Mouse (Mus musculus) forebrain, embryonic 13.5 days (tissue): ENCODE data around the gene Cct8. TPM values are rescaled to one million over a fixed set of nuclear protein-coding genes. Genes with fewer than 3 reads are reported as not detected.
"Not testable (repeated sequence)": the region's sequence is repeated elsewhere in the genome, so short reads cannot be mapped to it uniquely, and the experiment has no call there.

ENCODE experiments used
- ATAC-seq: fragments of 200-750 bp; cut with Nextera tagmentation; 2 replicates; pipeline ENCODE4 v1.8.0; 2017
- H3K27ac ChIP-seq: fragments of 300-500 bp; sonication (generic); 2 replicates; pipeline ENCODE4 v1.5.1; 2015; ENCODE audit warnings: inconsistent platforms, mild to moderate bottlenecking, moderate library complexity
- H3K27me3 ChIP-seq: fragments of 300-500 bp; sonication (generic); 2 replicates; pipeline ENCODE4 v1.6.1; 2015; ENCODE audit warnings: mild to moderate bottlenecking, inconsistent platforms
- H3K36me3 ChIP-seq: fragments of 300-500 bp; sonication (generic); 2 replicates; pipeline ENCODE4 v1.6.1; 2015; ENCODE audit warnings: mild to moderate bottlenecking, inconsistent platforms; ENCODE audit not compliant: poor library complexity, severe bottlenecking
- H3K4me1 ChIP-seq: fragments of 300-500 bp; sonication (generic); 2 replicates; pipeline ENCODE4 v1.6.1; 2015; ENCODE audit warnings: inconsistent platforms
- H3K4me2 ChIP-seq: fragments of 300-500 bp; sonication (generic); 2 replicates; pipeline ENCODE4 v1.6.1; 2015; ENCODE audit warnings: inconsistent platforms, mild to moderate bottlenecking, moderate library complexity
- H3K4me3 ChIP-seq: fragments of 300-500 bp; sonication (generic); 2 replicates; pipeline ENCODE4 v1.5.1; 2015; ENCODE audit warnings: mild to moderate bottlenecking, inconsistent platforms
- H3K9ac ChIP-seq: fragments of 300-500 bp; sonication (generic); 2 replicates; pipeline ENCODE4 v1.6.1; 2015; ENCODE audit warnings: mild to moderate bottlenecking, inconsistent platforms
- H3K9me3 ChIP-seq: fragments of 300-500 bp; sonication (generic); replicated peaks from 2 replicates; pipeline ENCODE4 v1.6.1; 2016; ENCODE audit warnings: inconsistent platforms
- whole genome bisulfite sequencing: fragments of 180-500 bp; shearing (Covaris S2); methylation state at CpG from one replicate; pipeline ENCODE4 v1.1.7; 2015; 5-methylcytosine and 5-hydroxymethylcytosine counted together
- polyA plus RNA-seq: library from polyadenylated mRNA; unstranded; fragments of >200 nt; fragmentation: Nextera tagmentation; extraction: Ambion mirVana; gene quantifications from 2 replicates; pipeline ENCODE4 v1.2.1, GENCODE M21; 2015

Cct8 gene
- polyA plus RNA-seq, 1 experiment from 2014 or later = 524 TPM

DNA sequence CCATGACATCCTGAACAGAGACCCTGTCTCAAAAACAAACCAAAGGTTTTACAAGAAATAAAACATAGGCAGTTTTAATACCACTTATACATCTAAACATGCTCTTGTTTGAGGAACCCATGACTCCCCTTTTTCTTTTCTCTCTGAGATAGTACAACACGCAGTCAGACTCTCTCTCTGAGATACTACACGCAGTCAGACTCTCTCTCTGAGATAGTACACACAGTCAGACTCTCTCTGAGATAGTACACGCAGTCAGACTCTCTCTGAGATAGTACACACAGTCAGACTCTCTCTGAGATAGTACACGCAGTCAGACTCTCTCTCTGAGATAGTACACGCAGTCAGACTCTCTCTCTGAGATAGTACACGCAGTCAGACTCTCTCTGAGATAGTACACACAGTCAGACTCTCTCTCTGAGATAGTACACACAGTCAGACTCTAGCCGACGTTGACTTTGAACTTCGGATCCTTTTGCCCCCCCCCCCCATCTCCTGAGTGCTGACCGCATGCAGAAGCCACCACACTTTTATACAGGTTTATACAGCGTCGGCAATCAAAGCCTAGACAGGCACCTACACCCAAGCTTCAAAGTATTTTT lies 3.4 kb downstream of the Cct8 start:
- not testable (repeated sequence) for H3K4me2 ChIP-seq, H3K9ac ChIP-seq, H3K4me3 ChIP-seq, ATAC-seq, H3K27ac ChIP-seq, H3K27me3 ChIP-seq, H3K9me3 ChIP-seq
- Histone ChIP-seq H3K36me3 (peaks cover 70% of the 10 kb centered on the region), H3K4me1 (peaks cover 19% of the 10 kb centered on the region)
- 95% methylated on average over 12 of the region's 12 CpGs for WGBS

DNA sequence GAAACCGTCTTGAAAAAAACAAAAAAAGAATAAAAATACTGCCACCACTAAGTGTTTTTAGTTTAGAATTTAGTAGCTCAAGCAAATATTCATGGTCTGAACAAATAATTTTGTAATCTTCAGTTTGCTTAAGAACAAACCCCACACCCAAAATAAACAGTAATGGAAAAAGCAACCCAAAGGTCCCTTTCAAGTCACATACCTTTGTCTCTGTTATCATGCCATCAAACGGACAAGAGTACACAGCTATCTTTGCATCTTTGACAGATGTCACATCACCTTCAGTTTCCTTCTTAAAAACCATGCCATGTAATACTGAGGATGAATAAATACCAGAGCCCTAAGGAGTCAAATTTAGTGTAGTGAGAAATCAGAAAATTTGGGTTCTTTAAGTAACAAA lies 7.1 kb downstream of the Cct8 start:
- Histone ChIP-seq H3K9ac (no peak overlapping the region), H3K36me3 (peaks cover 98% of the 10 kb centered on the region)
- no peak for ATAC-seq

DNA sequence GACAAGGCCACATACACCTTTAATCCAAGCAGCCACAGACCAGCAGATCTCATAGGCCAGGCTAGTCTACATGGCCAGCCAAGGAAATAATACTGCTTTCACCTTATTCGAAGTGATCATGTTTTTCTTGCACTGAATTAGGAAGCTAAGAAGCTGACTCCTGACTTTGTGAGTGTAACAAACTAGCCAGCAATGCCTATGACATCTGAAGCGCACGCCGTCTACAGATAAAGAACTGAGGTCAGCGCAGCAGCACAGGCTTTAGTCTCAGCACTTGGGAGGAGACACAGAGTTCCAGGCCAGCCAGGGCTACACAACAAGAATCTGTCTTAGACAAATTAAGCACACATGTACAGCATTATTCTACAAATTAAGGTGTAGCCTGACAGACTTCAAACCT lies 8.9 kb downstream of the Cct8 start:
- ATAC-seq = no peak

More for the DNA sequence above, 7.1 kb downstream of the Cct8 start:
- Histone ChIP-seq H3K4me1 (no peaks in the 10 kb centered on the region), H3K4me2 (no peak overlapping the region), H3K27ac (no peak overlapping the region), H3K9me3 (no peaks in the 10 kb centered on the region), H3K4me3 (no peak overlapping the region), H3K27me3 (no peaks in the 10 kb centered on the region)
- whole genome bisulfite sequencing = 83% methylated on average over 2 of the region's 2 CpGs

DNA sequence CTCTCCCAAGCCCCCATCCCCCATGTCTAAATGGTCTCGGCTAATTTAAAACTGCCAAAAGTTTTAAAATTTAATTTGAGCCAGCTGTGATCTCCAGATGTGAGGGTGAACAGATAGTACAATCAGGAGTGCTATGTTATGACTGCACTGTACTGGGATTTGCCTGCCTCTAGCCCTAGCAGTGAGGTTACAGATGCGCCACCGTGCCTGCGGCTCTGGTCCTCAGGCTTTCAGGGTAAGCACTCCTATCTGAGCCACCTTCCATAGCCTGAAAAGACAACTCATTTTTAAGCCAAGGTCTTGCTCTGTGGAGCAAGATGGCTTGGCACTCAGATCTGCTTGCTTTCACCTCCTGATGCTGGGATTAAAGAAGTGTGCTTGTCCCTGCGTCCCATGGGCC lies 11.3 kb downstream of the Cct8 start:
- Histone ChIP-seq H3K4me2 (no peak overlapping the region), H3K4me1 (no peaks in the 10 kb centered on the region), H3K4me3 (no peak overlapping the region), H3K27ac (no peak overlapping the region), H3K36me3 (peaks cover 85% of the 10 kb centered on the region), H3K9ac (no peak overlapping the region), H3K27me3 (no peaks in the 10 kb centered on the region), H3K9me3 (no peaks in the 10 kb centered on the region)
- WGBS = 95% methylated on average over 5 of the region's 5 CpGs
- ATAC-seq = no peak

More for the DNA sequence above, 8.9 kb downstream of the Cct8 start:
- 96% methylated on average over 5 of the region's 5 CpGs for WGBS
- Histone ChIP-seq H3K27ac (no peak overlapping the region), H3K9me3 (no peaks in the 10 kb centered on the region), H3K9ac (no peak overlapping the region), H3K4me1 (no peaks in the 10 kb centered on the region), H3K4me2 (no peak overlapping the region), H3K27me3 (no peaks in the 10 kb centered on the region), H3K36me3 (peaks cover 97% of the 10 kb centered on the region), H3K4me3 (no peak overlapping the region)

DNA sequence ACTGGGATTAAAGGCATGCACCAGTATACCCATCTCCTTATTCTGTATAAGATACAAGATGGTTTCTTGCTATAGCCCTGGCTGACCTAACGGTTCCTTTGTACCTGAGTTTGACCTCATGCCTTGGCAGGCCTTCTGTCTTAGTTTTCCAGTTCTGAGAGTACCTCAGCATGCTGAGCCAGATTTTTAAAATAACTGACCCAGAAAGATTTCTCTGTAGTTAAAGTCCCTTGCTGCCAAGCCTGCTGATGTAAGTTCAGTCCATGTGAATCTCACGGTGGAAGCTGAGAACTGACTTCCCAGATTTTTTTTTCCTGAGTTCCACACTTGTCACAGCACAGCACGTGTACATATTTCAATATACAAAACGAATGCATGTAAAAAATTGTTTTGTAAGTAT lies 25.1 kb downstream of the Cct8 start:
- H3K4me2 ChIP-seq = no peak overlapping the region
- no peak overlapping the region for H3K27ac ChIP-seq
- no peaks in the 10 kb centered on the region for H3K4me1 ChIP-seq
- no peak overlapping the region for H3K4me3 ChIP-seq
- ATAC-seq = no peak
- H3K36me3 ChIP-seq = peaks cover 83% of the 10 kb centered on the region
- H3K27me3 ChIP-seq = no peaks in the 10 kb centered on the region
- H3K9me3 ChIP-seq = no peaks in the 10 kb centered on the region
- no peak overlapping the region for H3K9ac ChIP-seq
- 89% methylated on average over 4 of the region's 4 CpGs for WGBS

DNA sequence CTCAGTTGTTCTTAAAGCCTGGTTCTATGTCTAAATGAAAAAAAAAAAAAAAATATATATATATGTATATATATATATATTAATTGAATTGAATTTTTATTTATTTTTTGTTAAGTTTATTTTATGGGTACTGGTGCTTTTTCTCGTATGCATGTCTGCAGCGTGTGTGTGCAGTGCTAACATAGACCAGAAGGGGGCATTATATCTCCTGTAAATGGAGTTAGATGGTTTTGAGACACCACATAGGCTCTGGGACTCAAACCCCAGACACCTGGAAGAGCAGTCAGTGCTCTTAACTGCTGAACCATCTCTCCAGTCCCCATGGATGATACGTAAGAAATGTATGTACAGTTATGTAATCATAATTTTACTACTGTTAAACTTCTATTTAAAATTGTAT lies 36.9 kb downstream of the Cct8 start:
- 98% methylated on average over 3 of the region's 3 CpGs for WGBS
- ATAC-seq = no peak
- H3K27me3 ChIP-seq = no peaks in the 10 kb centered on the region

DNA sequence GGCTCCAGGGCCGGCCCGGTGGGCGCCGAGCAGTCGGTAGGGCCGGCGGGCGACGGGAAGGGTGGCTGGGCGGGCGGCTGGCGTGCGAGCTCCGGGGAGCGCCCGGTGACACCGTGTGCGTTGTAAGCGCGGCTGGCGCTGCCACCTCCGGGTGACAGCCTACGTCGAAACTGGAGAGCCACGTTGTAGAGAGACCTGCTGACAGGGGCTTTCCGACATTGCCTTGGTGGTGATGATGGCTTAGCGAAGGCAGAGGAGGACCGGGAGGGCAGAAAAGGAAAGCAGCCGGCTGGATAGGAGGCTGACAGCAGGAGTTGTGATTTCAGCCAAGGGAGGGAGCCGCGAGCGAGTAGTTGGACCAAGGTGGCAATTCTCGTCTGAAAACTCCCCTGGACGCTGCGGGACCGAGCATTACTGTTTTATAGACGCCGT lies 40.5 kb downstream of the Cct8 start:
- H3K9me3 ChIP-seq = no peaks in the 10 kb centered on the region
- peak overlapping the region; percentile 88 for H3K9ac ChIP-seq
- H3K4me2 ChIP-seq = peak overlapping the region; percentile 95
- H3K27me3 ChIP-seq = peaks cover 3% of the 10 kb centered on the region; the same call in 1 of the 2 replicates
- peak overlapping the region; percentile 93 for H3K4me3 ChIP-seq
- whole genome bisulfite sequencing = under 1% methylated on average over 38 of the region's 38 CpGs
- peak overlapping the region; percentile 76 for H3K27ac ChIP-seq
- H3K36me3 ChIP-seq = 0 out of 2 replicates have a peak, but pooled peaks cover 8% of the 10 kb centered on the region
- ATAC-seq = no peak; the same call in 1 of the 2 replicates
- peaks cover 21% of the 10 kb centered on the region for H3K4me1 ChIP-seq

More for the DNA sequence above, 36.9 kb downstream of the Cct8 start:
- Histone ChIP-seq H3K36me3 (peaks cover 32% of the 10 kb centered on the region), H3K9ac (no peak overlapping the region), H3K27ac (no peak overlapping the region), H3K4me2 (no peak overlapping the region), H3K9me3 (no peaks in the 10 kb centered on the region), H3K4me1 (peaks cover 21% of the 10 kb centered on the region), H3K4me3 (no peak overlapping the region)

DNA sequence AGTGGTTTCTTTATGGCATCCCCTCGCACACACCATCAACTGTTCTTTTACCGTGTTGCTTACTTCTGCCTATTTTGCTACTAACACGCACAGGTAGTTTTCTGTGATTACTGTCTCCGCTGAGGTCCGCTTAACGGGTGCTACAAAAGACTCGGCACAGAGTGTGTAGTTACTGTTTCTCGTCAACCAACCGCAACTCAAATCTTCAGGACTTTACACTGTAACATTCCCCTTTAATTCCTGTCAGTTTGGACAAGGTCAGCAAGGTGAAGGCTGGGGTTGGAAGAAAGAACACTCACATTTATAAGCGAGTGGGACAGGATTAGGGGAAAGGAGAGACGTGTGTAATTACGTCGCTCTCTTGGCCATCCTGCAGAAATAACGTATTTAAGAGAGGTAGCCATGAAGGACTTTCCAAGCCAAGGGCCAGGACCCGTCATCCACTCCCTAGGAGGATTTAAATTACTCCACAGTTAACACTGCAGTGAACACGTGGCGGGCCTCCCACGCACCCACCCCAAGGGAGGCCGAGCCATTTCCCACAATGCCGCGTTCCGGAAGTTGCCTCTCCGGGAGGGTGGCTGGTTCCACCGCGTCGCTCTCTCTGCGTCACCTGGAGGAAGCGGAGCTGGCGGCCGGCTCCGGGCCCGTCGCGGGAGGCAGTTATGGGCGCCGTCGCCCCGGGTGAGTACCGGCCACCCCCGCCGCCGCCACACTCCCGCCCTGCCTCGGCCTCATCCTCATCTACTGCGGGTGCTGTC lies 41.1 kb downstream of the Cct8 start, which contains the start of gene Usp16:
TSS of gene Usp16 (plus strand) at position 285 of the 761 bp plus-strand sequence.
- Histone ChIP-seq H3K36me3 (0 out of 2 replicates have a peak, but pooled peaks cover 8% of the 10 kb centered on the region), H3K9ac (peak within 1 kb of the TSS; percentile 88), H3K4me1 (peaks cover 21% of the 10 kb centered on the region), H3K9me3 (no peaks in the 10 kb centered on the region), H3K4me2 (peak within 1 kb of the TSS; percentile 95), H3K27me3 (peaks cover 3% of the 10 kb centered on the region; the same call in 1 of the 2 replicates), H3K27ac (peak within 1 kb of the TSS; percentile 76), H3K4me3 (peak within 1 kb of the TSS; percentile 93)
- WGBS = 7% methylated on average over 42 of the region's 45 CpGs
- peak; percentile 99 for ATAC-seq

DNA sequence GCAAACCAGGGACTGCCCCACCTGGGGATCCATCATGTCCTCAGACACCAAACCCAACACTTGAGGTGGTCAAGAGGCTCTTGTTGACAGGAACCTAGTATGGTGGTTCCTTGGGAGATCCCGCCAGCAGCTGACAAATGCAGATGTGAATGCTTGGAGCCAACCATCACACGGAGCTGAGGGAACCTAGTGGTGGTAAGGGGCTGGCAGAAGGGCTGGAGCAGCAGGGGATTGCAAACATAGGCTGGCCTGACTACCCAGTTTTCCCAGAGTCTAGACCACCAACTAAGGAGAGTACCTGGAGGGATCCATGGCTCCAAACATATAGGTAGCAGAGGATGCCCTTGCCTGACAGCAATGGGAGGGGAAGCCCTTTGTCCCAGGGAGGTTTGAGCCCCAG lies 42.4 kb downstream of the Cct8 start:
- Histone ChIP-seq H3K4me3 (no peak overlapping the region), H3K9me3 (no peaks in the 10 kb centered on the region), H3K27me3 (peaks cover 3% of the 10 kb centered on the region; the same call in 1 of the 2 replicates), H3K27ac (no peak overlapping the region), H3K36me3 (no peaks in the 10 kb centered on the region), H3K4me2 (no peak overlapping the region), H3K4me1 (peaks cover 21% of the 10 kb centered on the region), H3K9ac (no peak overlapping the region)
- ATAC-seq = no peak
- 83% methylated on average over 2 of the region's 2 CpGs for WGBS

DNA sequence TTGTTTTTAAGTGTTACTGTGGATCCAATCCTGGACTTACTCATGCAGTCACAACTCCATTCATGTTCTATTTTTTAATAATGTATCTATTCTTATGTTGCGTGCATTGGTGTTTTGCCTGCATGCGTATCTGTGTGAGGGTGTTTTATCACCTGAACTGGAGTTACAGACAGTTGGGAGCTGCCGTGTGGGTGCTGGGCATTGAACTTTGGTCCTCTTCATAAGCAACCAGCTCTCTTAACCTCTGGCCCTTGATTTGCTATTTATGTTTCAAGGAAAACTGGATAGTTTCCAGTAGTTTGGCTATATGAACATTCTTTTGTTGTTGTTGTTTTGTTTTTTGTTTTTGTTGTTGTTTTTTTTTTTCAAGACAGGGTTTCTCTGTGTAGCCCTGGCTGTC lies 50.1 kb downstream of the Cct8 start:
- 93% methylated on average over 3 of the region's 3 CpGs for whole genome bisulfite sequencing
- no peak overlapping the region for H3K27ac ChIP-seq
- H3K27me3 ChIP-seq = no peaks in the 10 kb centered on the region
- H3K36me3 ChIP-seq = no peaks in the 10 kb centered on the region
- no peak overlapping the region for H3K9ac ChIP-seq
- H3K4me3 ChIP-seq = no peak overlapping the region
- peaks cover 11% of the 10 kb centered on the region for H3K4me1 ChIP-seq
- H3K9me3 ChIP-seq = no peaks in the 10 kb centered on the region
- H3K4me2 ChIP-seq = no peak overlapping the region
- no peak for ATAC-seq

DNA sequence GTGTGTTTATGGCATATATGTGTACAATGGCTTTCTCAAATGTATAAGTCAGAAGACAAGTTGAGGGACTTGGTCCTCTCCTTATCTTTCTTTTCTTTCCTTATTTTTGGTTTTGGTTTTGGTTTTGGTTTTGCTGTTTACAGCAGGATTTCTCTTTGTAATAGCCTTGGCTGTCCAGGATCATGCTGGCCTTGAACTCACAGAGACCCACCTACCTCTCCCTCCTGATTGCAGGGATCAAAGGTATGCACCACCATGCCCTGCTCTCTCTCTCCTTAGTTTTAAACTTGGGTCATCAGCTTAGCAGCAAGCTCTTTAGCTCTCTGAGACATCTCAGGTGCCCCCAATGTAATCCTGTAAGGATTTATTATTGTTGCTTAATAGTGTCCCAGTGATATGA lies 50.6 kb downstream of the Cct8 start:
- H3K27ac ChIP-seq = no peak overlapping the region
- peaks cover 11% of the 10 kb centered on the region for H3K4me1 ChIP-seq
- no peak overlapping the region for H3K4me3 ChIP-seq
- H3K27me3 ChIP-seq = no peaks in the 10 kb centered on the region
- no peaks in the 10 kb centered on the region for H3K36me3 ChIP-seq
- H3K9me3 ChIP-seq = no peaks in the 10 kb centered on the region
- no peak overlapping the region for H3K4me2 ChIP-seq
- H3K9ac ChIP-seq = no peak overlapping the region
- no peak for ATAC-seq

DNA sequence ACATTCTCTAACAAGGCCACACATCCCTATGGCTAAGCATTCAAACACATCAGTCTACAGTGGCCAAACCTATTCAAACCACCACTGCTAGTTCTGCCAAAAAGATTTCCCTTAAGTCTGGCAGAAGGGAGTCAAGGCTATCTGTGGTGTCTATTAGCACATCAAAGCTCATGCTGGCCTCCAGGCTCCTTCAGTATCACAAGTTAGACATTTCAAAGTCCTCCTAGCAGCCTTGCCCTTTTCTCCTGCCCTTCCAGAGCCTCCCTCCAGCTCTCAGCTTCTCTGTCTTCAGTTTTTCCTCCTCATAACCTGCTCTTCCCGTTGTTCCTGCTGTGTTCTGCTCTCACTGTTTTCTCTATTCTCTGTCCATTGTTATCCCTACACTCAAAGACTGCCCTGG lies 51.6 kb downstream of the Cct8 start:
- no peak overlapping the region for H3K9ac ChIP-seq
- H3K4me2 ChIP-seq = no peak overlapping the region
- no peaks in the 10 kb centered on the region for H3K27me3 ChIP-seq
- no peak for ATAC-seq
- H3K9me3 ChIP-seq = no peaks in the 10 kb centered on the region
- no peaks in the 10 kb centered on the region for H3K36me3 ChIP-seq
- WGBS = 52% methylated on average over 1 of the region's 1 CpGs
- no peak overlapping the region for H3K27ac ChIP-seq
- H3K4me3 ChIP-seq = no peak overlapping the region
- peaks cover 17% of the 10 kb centered on the region for H3K4me1 ChIP-seq
